Mouse (Mus musculus): ENCODE measurements around the gene Gata3.

GRCm38 (mm10) chr2:9890251-9890650 lies 417 bp upstream of the Gata3 start:
- TF ChIP-seq CTCF (conservative IDR thresholded peaks at IDR 0.05; ENCODE audit: insufficient read depth, insufficient read length, low read depth, low read length) (no peak), POLR2A (IDR thresholded peaks at IDR 0.05; ENCODE audit: low read depth, low read length) (no peak)

Measured in kidney, adult 2 months (tissue).